Mouse (Mus musculus) forebrain, embryonic 10.5 days (tissue): ENCODE data around the gene Map6d1. TPM values are rescaled to one million over a fixed set of nuclear protein-coding genes. Genes with fewer than 3 reads are reported as not detected.

Experiments used
- DNase-seq: peaks from one replicate; pipeline ENCODE4 v3.0.0-alpha.2; 2017; ENCODE audit warnings: low spot score; ENCODE audit errors: extremely low spot score
- H3K27ac ChIP-seq: fragments of 300-500 bp; sonication (generic); 2 replicates; pipeline ENCODE4 v1.5.1; 2016; ENCODE audit warnings: mild to moderate bottlenecking
- H3K27me3 ChIP-seq: fragments of 300-500 bp; sonication (generic); 2 replicates; pipeline ENCODE4 v1.6.1; 2016; ENCODE audit warnings: mild to moderate bottlenecking; ENCODE audit not compliant: poor library complexity, severe bottlenecking
- H3K36me3 ChIP-seq: fragments of 300-500 bp; sonication (generic); replicated peaks from 2 replicates; pipeline ENCODE4 v1.6.1; 2016; ENCODE audit warnings: mild to moderate bottlenecking, moderate library complexity
- H3K4me1 ChIP-seq: fragments of 300-500 bp; sonication (generic); 2 replicates; pipeline ENCODE4 v1.6.1; 2016
- H3K4me3 ChIP-seq: fragments of 300-500 bp; sonication (generic); 2 replicates; pipeline ENCODE4 v1.5.1; 2016; ENCODE audit warnings: mild to moderate bottlenecking, moderate library complexity
- H3K9me3 ChIP-seq: fragments of 300-500 bp; sonication (generic); 2 replicates; pipeline ENCODE4 v1.6.1; 2016; ENCODE audit warnings: mild to moderate bottlenecking, moderate library complexity
- WGBS: fragments of 180-500 bp; shearing (Covaris S2); methylation state at CpG from one replicate; pipeline ENCODE4 v1.1.7; 2016; 5-methylcytosine and 5-hydroxymethylcytosine counted together
- polyA plus RNA-seq: library from polyadenylated mRNA; unstranded; fragments of >200 nt; fragmentation: Nextera tagmentation; extraction: Ambion mirVana; gene quantifications from 2 replicates; pipeline ENCODE4 v1.2.1, GENCODE M21; 2016

The Map6d1 gene
- polyA plus RNA-seq, 1 experiment from 2014 or later = 1.0 TPM

DNA sequence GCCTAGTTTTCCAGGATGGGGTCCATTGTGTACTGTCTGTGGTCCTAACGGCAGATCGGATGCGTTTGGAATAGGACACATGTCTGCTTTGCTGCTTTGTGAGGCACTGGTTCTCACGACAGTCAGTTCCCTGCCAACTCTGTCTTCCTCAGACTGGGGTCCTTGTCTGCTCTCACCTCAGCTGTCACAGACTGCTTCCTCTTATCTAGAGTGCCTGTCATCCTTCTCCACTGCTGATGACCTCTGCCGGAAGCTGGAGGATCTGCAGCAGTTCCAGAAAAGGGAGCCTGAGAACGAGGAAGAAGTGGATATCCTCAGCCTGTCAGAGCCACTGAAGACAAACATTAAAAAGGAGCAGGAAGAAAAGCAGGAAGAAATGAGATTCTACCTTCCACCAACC, 13.7 kb downstream of the Map6d1 start:
- no peak overlapping the region for H3K27ac ChIP-seq
- WGBS = 88% methylated on average over 6 of the region's 6 CpGs
- no peaks in the 10 kb centered on the region for H3K4me1 ChIP-seq
- no peaks in the 10 kb centered on the region; the same call in 1 of the 2 replicates for H3K9me3 ChIP-seq
- H3K27me3 ChIP-seq = no peaks in the 10 kb centered on the region
- peaks cover 96% of the 10 kb centered on the region for H3K36me3 ChIP-seq
- no peak for DNase-seq
- H3K4me3 ChIP-seq = no peak overlapping the region

DNA sequence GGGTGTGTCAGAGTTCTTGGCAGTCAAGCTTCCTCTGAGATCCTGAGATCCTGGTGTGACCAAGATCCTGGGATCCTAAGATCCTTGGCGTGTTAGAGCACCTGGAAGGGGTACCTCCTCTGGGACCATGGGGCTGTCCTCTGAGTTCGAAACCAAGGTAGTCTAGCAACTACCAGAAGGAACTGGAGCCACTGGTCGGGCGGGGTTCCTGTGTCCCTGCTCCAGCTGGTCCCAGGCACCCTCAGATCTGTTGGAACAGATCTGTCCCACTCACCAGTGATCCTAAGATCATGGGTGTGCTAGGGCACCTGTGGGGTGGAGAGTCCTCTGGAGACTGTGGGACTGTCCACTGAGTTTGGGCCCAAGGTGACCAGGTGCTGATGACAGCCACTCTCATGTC, 14.5 kb downstream of the Map6d1 start:
- WGBS = 90% methylated on average over 4 of the region's 4 CpGs
- Histone ChIP-seq H3K36me3 (peaks cover 98% of the 10 kb centered on the region), H3K4me1 (no peaks in the 10 kb centered on the region), H3K27me3 (no peaks in the 10 kb centered on the region), H3K4me3 (no peak overlapping the region), H3K9me3 (no peaks in the 10 kb centered on the region; the same call in 1 of the 2 replicates), H3K27ac (no peak overlapping the region)
- DNase-seq = no peak

DNA sequence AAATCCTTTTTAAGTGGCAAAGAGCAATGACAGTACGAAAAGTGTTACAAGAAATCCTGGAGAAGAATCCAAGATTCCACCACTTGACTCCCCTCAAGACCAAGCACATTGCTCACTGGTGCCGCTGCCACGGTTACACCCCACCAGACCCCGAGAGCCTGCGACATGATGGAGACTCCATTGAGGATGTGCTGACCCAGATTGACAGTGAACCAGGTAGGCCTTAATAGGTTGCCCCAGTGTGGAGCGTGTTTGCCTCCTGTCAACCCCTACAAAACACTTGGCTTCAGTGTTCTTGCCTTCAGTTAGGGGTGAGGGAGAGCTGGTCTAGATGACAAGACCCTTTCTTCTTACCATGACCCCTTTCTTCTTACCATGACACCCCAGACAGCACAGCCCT, 18.4 kb downstream of the Map6d1 start:
- 95% methylated on average over 6 of the region's 6 CpGs for WGBS
- no peaks in the 10 kb centered on the region for H3K27me3 ChIP-seq
- no peaks in the 10 kb centered on the region; the same call in 1 of the 2 replicates for H3K9me3 ChIP-seq
- no peaks in the 10 kb centered on the region for H3K4me1 ChIP-seq
- no peak overlapping the region for H3K27ac ChIP-seq
- no peak for DNase-seq
- peaks cover 98% of the 10 kb centered on the region for H3K36me3 ChIP-seq
- no peak overlapping the region for H3K4me3 ChIP-seq

DNA sequence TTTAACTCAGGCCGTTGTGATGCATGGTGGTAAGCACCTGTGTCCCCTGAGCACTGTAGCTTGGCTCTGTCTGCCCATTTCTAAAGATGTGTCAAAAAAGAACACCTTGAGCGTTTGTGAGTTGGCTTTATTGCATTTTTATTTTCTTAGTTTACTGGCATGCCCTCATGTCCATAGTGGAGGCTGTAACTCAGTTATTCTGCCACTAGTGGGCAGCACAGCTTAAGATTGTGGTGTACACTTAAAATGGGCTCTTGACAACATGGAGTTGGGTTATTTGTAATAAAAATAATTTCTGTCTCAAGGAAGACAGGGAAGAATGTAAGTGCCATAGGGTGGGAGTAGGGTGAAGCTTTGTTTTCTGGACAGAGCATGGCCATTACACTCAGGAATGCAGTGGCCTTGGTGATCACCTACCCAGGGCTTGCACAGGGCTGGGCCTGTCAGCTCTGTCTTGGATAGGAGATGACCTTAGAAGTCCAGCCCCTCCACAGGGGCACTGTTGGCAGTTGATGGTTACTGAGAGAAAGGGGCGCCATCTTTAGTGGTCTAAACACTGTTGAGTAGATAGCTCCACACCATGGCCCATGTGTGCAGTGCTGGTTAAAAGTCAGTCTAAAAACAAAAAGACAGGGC, 27.4 kb downstream of the Map6d1 start:
- 92% methylated on average over 3 of the region's 3 CpGs for WGBS
- Histone ChIP-seq H3K27ac (no peak overlapping the region), H3K4me3 (no peak overlapping the region), H3K27me3 (no peaks in the 10 kb centered on the region), H3K36me3 (peaks cover 98% of the 10 kb centered on the region), H3K9me3 (no peaks in the 10 kb centered on the region), H3K4me1 (no peaks in the 10 kb centered on the region)
- DNase-seq = no peak

DNA sequence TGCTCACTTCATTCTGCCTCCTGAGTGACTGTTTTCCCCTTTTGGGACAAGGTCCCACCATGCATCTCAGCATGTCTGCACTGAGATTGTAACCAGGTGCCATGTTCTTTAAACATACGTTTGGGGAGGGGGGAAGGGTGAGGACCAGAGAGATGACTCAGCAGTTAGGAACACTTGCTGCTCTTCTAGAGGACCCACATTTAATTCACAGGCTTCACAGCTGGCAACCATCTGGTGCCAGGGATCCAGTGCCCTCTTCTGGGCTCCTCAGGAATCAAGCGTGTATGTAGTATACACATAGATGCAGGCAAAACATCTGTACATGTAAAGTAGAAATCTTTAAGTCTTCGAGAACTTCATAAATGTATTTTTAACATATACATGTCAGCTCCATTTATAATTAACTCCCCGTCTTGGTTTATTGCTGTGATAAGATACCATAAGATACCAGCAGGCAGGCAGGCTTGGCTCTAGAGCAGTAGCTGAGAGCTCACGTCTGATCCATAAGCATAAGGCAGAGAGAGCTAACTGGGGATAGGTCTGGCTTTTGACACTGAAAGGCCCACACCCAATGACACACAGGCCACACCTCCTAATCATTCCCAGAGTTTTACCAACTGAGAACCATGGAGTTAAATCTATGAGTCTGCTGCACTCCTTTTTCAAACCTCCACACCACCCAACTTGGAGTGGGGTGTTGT, 41.5 kb downstream of the Map6d1 start:
- 90% methylated on average over 5 of the region's 5 CpGs for WGBS
- no peak for DNase-seq
- no peaks in the 10 kb centered on the region for H3K9me3 ChIP-seq
- H3K4me3 ChIP-seq = no peak overlapping the region
- peaks cover 99% of the 10 kb centered on the region for H3K36me3 ChIP-seq
- H3K4me1 ChIP-seq = no peaks in the 10 kb centered on the region
- no peaks in the 10 kb centered on the region for H3K27me3 ChIP-seq
- no peak overlapping the region for H3K27ac ChIP-seq

DNA sequence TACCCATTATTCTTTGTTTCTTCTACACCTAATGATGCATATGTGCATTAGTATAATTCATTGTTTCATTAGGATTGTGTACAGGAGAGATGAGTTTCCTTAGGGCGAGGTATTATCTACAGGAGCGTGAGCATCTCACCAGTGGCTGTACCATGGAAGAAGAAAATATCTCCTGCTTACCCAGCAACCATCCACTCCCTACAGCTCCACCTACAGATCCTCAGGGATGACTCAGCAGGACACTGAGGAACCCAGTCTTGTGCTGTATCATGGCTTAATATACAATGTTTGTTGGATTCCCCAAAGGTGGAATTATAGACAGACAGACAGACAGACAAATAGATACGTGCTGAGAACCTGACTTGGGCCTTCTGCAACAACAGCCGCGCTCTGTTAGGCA, 44.2 kb downstream of the Map6d1 start:
- H3K27ac ChIP-seq = no peak overlapping the region
- H3K4me1 ChIP-seq = no peaks in the 10 kb centered on the region
- no peak for DNase-seq
- peaks cover 99% of the 10 kb centered on the region for H3K36me3 ChIP-seq
- 94% methylated on average over 5 of the region's 5 CpGs for WGBS
- no peaks in the 10 kb centered on the region for H3K9me3 ChIP-seq
- no peaks in the 10 kb centered on the region for H3K27me3 ChIP-seq
- H3K4me3 ChIP-seq = no peak overlapping the region

DNA sequence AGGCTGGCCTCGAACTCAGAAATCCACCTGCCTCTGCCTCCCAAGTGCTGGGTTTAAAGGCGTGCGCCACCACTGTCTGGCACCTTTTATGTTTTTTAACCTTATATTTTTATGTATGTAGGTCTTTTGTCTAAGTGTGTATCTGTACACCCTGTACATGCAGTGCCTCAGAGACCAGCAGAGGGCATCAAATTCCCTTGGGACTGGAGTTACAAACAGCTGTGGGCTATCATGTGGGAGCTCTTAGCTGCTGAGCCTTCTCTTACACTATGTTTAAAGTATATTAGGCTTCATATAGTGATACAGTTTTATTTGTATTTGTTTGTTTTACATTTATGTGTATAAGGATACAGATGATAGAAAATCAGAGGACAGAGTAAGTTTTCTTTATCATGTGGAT, 45.6 kb downstream of the Map6d1 start:
- DNase-seq = no peak
- Histone ChIP-seq H3K36me3 (peaks cover 98% of the 10 kb centered on the region), H3K27me3 (no peaks in the 10 kb centered on the region), H3K9me3 (no peaks in the 10 kb centered on the region), H3K4me3 (no peak overlapping the region), H3K27ac (no peak overlapping the region), H3K4me1 (no peaks in the 10 kb centered on the region)
- WGBS = 95% methylated on average over 3 of the region's 3 CpGs

DNA sequence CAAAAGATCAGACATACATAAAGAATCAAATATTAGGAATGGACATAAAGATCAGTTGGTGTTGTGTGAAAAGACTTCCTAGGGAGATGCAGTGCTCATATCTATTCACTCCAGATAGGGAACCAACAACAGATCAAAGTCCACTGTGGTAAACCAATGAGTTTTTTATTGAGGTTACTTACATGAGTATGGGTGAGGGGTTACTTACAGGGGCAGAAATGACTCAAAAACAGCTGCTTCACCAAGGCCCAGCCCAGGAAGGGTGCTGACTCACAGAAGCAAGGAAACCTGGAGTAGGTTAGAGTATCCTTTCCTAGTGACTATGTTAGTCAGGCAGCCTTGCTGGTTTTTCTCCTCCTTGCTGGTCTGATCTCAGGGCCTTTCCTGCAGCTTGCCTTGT, 49.1 kb downstream of the Map6d1 start:
- H3K4me1 ChIP-seq = no peaks in the 10 kb centered on the region
- H3K27ac ChIP-seq = no peak overlapping the region
- H3K27me3 ChIP-seq = no peaks in the 10 kb centered on the region
- DNase-seq = no peak
- H3K4me3 ChIP-seq = no peak overlapping the region
- H3K36me3 ChIP-seq = peaks cover 96% of the 10 kb centered on the region
- no peaks in the 10 kb centered on the region for H3K9me3 ChIP-seq

DNA sequence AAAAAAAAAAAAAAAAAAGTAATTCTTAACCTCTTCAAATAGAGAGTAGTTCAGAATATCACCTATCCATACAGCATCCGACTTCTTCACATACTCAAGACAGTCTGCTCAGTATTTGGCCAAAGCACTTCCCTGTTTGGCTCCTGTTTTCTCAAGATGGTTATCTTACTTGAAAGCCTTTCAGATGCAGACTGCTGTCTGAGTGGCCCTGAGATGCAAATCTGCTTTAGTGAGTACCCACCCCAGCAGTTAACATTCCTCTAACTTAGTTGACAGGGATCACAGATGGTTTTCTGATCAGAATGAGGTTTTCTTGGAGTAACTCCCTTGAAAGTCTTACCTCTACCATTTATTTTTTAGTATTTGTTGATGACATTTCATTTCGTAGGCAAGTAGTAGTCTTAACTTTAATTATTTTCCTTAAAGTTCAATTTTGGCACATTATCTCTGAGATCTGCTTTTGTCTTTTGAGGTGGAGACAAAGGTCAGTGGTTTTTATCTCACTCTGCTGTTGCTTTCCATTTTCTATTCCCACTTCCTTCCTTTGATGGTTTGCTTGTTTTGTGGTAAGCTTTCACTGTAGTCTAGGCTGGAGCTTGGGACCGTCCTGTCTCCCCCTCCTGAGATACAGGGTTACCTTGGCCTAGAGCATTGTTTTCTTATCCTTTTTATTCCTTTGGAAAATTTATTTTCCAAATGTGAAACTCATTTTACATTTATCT, 49.8 kb downstream of the Map6d1 start:
- Histone ChIP-seq H3K27me3 (no peaks in the 10 kb centered on the region), H3K4me3 (no peak overlapping the region), H3K9me3 (no peaks in the 10 kb centered on the region), H3K36me3 (peaks cover 96% of the 10 kb centered on the region), H3K27ac (no peak overlapping the region), H3K4me1 (no peaks in the 10 kb centered on the region)
- no peak for DNase-seq
- 88% methylated on average over 3 of the region's 3 CpGs for WGBS

DNA sequence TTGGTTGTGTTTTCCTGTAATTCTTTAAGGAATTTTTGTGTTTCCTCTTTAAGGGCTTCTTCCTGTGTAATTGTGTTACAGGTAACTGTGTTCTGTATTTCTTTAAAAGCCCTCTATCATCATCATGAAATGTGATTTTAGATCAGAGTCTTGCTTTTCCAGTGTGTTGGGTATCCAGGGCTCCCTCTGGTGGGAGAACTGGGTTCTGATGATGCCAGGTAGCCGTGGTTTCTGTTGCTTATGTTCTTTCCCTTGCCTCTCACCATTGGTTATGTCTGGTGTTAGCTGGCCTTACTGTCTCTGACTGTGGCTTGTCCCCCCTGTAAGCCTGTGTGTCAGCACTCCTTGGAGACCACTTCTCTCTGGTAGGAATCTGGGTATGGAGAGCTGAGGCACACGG, 55.8 kb downstream of the Map6d1 start:
- Histone ChIP-seq H3K9me3 (no peaks in the 10 kb centered on the region), H3K27me3 (no peaks in the 10 kb centered on the region), H3K36me3 (peaks cover 80% of the 10 kb centered on the region), H3K27ac (no peak overlapping the region), H3K4me3 (no peak overlapping the region), H3K4me1 (no peaks in the 10 kb centered on the region)
- no peak for DNase-seq
- 75% methylated on average over 2 of the region's 2 CpGs for WGBS

Other genes starting within 250 kb of the Map6d1 start
- 21.0 and 22.3 TPM in 2 replicates for gene Klhl24, start 143.8 kb downstream of the Map6d1 start, polyA plus RNA-seq
- gene Yeats2, start 100.3 kb downstream of the Map6d1 start, polyA plus RNA-seq = 40.1 and 41.2 TPM in 2 replicates
- gene Parl, start 61.0 kb upstream of the Map6d1 start, polyA plus RNA-seq = 143 and 150 TPM in 2 replicates
- gene Cyp2ab1, start 84.0 kb upstream of the Map6d1 start, polyA plus RNA-seq = not detected in 2 replicates
- gene Abcc5, start 185.0 kb upstream of the Map6d1 start, polyA plus RNA-seq = 57.1 and 59.8 TPM in 2 replicates